ENCODE assay signal across 6 mouse cellular contexts in the genomic region with DNA sequence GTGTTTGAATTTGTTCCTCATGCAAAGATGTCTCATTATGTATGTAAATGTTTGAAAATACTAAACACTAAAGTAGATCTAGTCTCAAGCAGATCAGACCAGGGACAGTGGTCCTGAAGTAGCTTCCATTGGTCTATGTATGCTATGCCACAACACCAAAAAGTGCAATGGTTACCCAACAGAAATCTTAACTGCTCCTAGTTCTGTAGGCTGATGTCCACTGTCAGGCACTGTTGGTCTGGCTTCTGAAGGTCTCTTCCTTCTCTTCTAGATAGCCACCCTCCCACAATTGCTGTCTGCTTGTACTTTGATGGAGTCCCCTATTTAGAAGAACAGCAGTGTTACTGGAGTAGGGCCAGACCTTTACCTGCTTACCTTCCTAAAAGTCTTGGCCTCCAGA. TPM values are rescaled to one million over a fixed set of nuclear protein-coding genes. Genes with fewer than 3 reads are reported as not detected.
"Had no signal": no experiment of that assay in that cellular context is flagged by ENCODE, and none has a peak within 500 bp of the region (broad histone marks: within the 10 kb centered on the region; RNA-seq: fewer than 3 reads in every experiment).

No protein-coding gene starts in this region.

RNA-seq across cellular contexts. Expression of gene Zfp981, which starts 57.5 kb away (rescaled TPM):
- polyA plus RNA-seq: small intestine, adult 2 months; spleen, adult 2 months; stomach, embryonic 15.5 days; stomach, embryonic 16.5 days; stomach, postnatal 0 days; thymus, adult 2 months had no signal
